Mouse (Mus musculus): ENCODE data around the gene Fahd1.
A peak's percentile ranks its signal among the peaks of the same experiment; 100 is the strongest.

The Fahd1 gene

DNA sequence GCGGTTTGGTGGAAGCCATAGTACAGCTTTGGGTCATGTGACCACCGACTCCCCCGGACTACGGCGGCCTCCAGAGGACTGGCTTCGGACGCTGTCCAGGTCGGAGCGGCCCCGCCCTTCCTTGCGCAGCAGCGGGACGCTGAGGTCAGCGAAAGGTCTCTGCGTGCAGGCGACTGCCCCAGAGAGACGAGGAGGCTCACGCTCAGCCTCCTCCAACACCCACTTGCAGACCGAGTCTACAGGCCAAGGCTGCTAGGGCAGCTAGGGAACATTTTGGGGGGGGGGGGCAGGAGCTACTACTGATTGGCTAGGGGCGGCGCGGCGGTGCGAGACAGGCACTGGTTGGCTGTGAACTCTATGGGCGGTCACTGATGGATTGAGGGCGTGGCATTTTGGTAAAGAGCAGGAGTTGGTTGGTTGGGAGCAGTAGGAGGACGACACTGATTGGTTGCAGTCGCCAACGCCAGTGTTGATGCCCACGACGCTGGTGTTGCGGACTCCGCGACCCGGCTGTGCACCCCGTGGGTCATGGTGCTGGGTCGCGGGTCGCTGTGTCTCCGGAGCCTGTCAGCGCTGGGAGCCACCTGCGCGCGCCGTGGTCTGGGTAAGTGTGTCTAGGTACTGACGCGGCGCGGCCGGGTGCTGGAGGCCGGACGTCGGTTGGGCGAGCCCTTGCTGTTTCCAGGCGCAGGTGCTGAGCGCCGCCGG is at the start of gene Fahd1:
TSS of gene Fahd1 (minus strand) at position 300 of the 708 bp plus-strand sequence.
- DNase-seq, result peak; percentile 98

DNA sequence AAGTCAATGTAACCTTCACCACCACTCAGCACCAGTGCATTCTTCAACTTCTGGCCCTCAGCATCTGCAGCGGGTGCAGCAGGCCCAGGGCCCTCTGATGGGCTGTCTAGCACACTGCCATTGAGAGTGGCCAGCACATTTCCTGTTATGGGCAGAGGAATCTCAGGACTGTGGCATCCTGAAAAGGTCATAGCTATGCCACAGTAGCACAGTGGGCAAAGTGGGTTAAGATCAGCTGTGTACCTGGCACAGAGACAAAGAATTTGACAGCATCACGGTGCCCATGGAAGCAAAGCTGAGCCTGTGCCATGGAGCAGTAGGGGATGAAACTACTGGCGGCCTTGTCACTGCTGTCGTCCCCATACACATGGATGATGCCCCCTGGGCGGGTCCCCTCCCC is 49.0 kb upstream of the Fahd1 start:
- DNase-seq, result peak; percentile 41

DNA sequence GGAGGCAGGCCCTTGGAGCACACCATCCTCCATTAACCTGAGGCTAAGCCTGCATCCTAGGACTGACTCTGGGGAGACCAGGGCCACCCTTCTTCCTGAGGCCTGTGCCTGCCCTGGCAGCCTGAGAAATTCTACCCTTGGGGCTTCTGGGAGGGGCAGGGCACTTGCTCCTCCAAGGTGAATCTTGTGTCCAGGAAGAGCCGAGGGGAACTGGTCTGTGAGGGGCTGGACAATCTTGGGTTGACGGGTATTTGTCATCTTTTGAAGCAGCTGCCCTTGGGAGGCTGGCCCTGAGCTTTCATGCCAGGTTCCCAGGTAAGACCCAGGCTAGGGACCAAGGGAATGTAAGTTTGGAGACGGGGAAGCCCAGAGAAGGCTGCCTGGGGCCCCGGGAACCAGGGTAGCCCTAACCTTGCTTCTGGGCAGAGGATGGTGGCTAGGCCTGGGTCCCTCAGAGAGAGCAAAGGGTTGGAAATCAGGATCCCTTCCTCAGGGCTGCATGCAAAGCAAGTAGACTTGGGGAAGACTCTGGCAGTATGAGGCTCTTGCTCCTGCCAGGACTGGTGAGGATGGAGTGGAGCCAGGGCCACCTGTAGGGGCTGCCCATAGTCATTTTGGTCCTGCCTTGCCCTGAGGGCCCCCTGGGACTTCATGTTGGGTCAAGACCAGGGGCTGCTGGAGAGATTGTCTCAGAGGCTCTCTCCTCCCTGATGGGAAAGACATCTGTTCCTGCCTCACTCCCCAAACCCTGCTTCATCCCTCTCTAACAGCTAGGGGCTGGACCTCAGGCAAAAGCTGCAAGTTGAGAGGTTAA is 48.1 kb upstream of the Fahd1 start:
- DNase-seq, result peak; percentile 55

DNA sequence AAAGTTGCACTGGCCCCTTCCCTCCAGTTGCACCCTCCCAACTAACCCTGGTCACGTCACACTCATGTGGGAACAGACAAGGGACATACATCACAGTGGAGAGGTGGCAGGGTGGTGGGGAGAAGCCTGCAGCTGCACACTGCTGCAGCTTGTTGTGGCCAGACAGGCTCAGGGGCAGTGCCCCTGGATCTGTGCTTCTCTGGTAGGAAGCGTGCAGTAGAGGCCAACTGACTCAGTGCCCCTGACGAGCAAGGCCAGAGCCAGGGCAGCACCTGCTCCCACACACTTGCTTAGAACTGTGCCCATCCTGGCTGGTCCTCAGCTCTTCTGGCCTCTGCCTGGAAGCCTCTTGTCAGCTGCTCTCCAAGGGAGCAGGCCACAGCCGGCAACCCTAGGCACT is 47.4 kb upstream of the Fahd1 start:
- peak; percentile 34 for DNase-seq

DNA sequence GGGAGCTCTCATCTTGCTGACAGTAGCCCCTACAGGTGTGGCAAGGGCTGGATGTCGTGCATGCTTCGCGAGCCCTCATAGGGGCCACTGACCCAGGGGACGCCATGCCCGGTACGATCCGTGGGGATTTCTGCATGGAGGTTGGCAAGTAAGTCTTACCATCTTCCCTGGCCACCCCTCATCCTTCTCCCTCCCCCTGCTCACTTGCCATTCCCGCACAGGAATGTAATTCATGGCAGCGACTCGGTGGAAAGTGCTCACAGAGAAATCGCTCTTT is 46.8 kb upstream of the Fahd1 start:
- peak; percentile 48 for DNase-seq

DNA sequence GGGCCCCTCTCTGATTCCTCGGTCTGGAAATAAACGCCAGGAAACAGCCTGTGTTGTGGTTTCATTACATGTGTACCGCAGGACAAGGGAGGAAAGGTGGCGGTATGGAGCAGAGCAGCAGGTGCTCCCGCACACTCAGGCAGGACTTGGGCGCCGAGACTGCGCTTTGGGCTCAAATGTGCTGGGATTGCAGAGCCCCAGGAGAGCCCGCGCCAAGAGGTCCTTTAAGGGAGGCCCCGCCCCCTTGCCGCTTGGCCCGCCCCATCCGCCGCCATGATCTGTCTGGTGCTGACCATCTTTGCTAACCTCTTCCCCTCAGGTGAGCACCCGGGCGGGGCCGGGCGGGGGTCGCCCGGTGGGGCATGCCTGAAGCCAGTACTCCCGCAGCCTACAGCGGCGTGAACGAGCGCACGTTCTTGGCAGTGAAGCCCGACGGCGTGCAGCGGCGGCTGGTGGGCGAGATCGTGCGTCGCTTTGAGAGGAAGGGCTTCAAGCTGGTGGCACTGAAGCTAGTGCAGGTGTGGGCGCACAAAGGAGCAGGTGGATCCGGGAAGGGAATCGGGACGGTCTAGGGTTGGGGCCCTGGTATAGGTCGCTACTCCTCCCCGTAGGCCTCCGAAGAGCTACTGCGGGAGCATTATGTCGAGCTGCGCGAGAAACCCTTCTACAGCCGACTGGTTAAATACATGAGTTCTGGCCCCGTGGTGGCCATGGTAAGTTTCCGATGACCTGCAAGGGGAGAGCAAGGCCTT is 46.3 kb upstream of the Fahd1 start, which contains the start of gene Nme3:
TSS of gene Nme3 (plus strand) at position 260 of the 752 bp plus-strand sequence.
- DNase-seq, result peak; percentile 78

DNA sequence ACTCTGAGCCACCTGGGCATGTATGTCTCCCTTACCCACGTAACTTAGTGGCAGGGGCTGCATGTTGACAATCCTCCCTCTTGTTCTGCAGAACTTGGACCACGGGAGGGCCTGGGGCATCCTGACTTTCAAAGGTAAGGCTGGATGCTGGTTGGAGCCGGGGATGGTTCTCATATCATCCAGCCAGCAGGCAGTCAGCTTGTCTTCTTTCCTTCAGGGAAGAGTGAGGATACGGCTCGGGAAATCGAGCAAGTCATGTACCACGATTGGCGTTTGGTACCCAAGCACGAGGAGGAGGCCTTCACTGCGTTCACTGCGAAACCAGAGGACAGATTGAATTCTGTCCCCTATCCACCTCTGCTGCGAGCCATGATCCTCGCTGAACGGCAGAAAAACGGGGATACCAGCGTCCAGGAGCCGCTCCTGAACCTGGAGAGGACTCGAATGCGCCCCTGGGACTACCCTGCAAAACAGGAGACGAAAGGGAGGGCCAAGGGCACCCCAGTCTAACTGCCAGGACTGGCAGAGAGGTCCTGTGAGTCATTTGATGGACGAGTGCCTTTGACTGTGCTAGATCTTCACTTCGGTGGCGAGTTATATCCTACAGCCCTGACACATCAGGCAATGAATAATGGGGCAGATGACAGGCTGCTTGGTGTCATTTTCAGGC is 45.5 kb upstream of the Fahd1 start:
- no peak for DNase-seq

DNA sequence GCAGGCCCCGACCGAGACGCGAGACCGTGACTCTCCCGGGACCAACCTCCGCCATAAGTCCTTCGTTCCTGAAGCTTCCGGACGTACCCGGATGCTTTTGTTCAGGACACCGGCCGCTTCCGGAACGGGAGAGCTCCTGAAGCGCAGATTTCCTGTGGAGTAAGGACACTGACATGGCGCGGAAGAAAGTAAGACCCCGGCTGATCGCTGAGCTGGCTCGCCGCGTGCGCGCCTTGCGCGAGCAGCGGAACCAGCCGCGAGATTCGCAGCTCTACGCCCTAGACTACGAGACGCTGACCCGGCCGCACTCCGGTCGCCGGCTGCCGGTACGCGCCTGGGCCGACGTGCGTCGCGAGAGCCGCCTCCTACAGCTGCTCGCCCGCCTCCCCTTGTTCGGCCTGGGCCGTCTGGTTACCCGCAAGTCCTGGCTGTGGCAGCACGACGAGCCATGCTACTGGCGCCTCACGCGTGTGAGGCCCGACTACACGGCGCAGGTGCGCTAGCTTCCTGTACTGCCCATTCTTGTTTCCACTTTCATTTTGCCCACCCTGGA is 44.9 kb upstream of the Fahd1 start, which contains the start of the genes Eme2 and Mrps34:
TSS of gene Eme2 (minus strand) at position 93 of the 553 bp plus-strand sequence.
TSS of gene Mrps34 (plus strand) at position 122 of the 553 bp plus-strand sequence.
- DNase-seq, result peak; percentile 82

DNA sequence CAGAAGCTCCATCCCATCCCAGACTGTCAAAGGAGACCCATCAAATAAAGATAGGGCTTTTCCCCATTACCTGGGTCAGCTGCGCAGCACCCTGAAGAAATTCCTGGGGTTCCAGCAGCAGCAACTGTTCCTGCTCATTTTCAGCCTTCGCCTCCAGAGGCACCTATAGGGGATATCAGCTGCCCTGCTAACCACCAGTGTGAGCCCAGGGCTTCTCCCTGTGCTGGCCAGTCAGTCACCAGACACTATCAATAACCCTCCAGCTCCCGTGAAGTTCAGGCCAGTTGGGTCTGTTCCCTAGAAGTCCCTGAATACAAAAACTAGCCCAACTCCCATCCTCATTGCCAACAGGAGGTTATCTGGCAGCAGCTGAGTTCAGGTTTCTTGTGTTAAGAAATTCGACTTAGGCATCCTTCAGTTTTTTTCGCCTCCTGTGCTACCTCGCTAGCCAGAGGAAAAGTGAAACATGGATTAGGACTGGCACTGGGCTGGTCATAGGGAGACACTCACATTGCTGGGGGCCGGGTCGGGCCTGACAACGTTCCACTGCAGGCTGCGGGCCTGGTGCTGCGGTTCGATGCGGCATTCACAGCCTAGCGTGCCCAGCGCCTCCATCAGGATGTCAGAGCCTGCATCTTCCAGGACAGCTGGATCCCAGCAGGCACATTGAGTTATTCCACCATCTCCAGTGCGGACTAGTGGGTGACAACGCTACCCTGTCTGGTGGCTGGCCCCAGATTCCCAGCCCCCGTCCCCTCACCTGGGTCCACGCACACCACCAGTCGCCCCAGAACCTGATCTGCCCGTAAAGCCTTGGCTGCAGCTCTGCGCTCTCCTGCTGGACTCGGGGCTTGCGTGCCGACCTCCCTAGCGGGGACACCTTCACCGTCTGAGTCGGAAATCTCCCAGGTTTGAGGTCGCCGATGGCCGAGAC is 44.2 kb upstream of the Fahd1 start:
- no peak for DNase-seq

DNA sequence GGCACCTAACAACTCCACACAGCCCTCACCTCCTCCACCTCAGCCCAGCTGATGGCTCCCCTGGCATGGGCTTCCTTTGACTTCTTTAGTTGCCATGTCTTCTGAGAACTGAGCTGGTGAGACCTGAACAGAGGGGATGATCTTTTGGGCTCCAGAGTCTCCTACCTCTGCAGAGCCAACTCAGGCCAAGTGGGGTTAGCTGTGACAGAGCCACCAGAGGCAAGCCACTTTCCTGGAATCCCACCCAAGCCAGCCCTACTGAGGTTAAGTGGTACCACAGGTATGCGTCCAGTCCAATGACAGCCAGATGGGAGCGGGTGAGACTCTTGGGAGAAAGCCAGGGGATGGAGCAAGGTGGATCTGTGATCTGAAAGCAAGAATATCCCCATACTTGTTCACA is 43.1 kb upstream of the Fahd1 start:
- peak; percentile 52 for DNase-seq

DNA sequence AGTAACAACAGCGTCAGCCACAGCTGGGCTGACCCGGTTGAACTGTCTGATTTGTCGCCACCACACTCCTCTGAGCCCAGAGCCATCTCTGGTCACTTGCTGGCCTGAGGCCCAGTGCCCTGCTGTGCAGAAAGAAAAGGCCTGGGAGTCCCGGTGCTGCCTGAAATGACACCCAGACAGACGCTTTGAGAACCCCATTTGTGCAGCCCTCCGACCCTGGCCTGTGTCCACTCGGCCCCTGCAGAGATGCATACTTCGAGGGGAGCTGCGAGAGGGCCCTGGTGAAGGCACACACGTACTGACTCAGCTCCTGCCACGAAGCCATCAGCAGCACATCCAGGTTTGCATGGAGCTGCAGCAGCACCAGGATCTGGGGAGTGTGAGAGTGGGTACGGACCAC is 42.6 kb upstream of the Fahd1 start:
- DNase-seq, result peak; percentile 64

DNA sequence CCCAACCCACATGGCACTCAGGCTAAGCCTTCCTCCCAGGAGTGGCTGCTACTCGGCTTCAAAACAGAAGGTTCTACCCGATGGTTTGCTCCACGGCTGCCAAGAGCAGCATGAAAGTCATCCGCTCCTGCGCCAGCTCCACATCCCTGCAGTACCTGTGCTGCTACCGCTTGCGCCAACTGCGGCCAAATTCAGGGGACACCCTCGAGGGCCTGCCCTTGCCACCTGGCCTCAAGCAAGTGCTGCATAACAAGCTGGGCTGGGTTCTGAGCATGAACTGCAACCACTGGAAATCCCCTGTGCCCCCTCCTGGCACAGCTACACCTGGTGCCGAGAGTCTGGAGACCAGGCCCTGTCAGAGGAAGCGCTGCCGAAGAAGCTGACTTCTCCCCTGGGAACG is 41.2 kb upstream of the Fahd1 start:
- DNase-seq, result peak; percentile 87

DNA sequence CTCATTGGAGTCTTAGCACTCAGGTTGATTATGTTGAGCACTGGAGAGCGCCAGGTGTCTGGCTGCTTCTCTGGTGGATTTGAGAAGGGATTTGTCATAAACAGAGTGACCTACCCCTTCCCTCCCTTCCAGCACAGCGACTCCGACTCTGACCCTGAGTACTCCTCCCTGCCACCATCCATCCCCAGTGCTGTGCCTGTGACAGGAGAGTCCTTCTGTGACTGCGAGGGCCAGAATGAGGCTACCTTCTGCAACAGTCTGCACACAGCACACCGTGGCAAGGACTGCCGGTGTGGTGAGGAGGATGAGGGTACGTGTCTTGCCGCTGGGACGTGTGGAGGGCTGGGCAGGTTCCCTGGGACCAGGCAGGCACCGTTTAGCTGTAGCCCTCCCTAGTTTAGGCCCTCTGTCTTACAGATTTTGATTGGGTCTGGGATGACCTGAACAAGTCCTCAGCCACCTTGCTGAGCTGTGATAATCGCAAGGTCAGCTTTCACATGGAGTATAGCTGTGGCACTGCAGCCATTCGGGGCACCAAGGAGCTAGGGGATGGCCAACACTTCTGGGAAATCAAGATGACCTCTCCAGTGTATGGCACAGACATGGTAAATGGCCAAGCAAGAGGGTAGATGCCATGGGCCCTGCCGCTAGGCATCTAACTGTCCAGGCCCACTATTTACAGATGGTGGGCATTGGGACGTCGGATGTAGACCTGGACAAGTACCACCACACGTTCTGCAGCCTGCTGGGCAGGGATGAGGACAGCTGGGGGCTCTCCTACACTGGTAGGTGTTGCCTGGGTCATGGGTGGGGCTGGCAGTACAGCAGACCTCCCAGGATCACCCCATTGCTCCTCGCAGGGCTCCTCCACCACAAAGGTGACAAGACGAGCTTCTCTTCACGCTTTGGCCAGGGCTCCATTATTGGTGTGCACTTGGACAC is 40.3 kb upstream of the Fahd1 start:
- DNase-seq, result peak; percentile 62

DNA sequence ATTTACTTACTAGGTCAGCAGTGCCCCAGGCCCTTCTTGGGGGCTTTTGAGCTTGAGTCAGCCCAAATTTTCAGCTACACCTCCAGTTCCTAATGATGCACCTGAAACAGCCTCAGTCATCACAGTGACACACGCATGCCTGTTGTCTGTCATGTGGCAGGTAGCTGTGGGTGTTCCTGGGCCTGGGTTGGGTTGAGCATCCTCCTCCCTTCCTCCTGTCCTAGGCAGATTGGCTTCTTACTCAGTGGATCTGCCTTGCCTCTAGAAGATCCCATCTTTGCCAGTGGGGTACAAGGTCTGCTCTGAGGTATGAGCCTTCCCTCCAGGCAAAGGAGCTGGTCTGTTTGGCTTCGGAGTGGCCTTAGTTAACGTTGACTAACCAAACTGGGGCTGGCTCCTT is 38.7 kb upstream of the Fahd1 start:
- DNase-seq, result peak; percentile 25

DNA sequence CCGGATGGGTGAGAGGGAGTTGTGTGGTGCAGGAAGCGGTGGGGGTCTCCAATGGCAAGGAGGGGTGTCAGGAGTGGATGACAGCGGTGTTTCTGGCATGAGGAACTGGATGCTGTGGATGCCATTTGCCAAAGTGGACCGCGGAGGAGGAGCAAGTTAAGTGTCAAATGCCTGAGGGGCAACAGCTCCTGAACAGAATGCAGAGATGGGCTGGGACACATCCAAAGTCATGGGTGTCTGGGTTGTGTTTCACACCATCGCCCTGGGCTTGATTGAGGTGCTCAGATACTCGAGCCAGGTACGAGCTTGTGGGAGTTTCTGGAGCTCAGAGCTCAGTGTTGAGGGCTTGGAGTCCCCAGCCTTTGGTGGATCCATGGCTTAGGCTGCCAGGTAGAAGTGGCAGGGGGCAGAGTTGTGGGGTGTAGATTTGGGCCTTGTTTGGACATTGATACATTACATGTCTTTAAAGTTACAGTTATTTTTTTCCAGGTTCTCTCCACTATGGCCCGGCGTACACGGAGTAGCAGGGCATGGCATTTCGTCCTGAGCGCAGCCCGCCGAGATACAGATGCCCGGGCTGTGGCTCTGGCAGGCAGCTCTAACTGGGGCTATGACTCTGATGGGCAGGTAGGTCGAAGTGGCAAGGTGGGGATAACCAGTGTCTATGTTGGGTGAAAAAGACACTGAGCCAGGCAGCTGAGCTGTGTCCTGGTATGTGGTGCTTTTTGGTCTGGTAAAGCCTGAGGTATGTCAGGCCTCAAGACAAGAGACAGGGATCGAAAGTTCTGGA is 37.3 kb upstream of the Fahd1 start:
- peak; percentile 68 for DNase-seq

DNA sequence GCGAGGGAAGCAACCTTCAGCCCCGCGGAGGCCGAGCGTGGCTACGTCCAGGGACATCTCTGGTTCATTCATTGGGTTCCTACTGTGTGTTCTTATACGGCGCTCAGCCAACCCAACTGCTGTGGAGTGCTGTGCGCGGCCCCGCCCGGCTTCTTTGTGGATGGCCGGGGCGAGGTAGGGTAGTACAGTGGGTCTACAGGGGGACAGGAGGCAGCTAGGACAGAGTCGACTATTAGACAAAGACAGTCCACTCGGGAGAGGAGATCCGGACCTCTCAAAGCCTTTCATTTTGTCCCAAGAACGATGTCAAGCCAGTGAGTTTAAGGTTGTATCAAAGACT is 36.7 kb upstream of the Fahd1 start:
- DNase-seq, result no peak

DNA sequence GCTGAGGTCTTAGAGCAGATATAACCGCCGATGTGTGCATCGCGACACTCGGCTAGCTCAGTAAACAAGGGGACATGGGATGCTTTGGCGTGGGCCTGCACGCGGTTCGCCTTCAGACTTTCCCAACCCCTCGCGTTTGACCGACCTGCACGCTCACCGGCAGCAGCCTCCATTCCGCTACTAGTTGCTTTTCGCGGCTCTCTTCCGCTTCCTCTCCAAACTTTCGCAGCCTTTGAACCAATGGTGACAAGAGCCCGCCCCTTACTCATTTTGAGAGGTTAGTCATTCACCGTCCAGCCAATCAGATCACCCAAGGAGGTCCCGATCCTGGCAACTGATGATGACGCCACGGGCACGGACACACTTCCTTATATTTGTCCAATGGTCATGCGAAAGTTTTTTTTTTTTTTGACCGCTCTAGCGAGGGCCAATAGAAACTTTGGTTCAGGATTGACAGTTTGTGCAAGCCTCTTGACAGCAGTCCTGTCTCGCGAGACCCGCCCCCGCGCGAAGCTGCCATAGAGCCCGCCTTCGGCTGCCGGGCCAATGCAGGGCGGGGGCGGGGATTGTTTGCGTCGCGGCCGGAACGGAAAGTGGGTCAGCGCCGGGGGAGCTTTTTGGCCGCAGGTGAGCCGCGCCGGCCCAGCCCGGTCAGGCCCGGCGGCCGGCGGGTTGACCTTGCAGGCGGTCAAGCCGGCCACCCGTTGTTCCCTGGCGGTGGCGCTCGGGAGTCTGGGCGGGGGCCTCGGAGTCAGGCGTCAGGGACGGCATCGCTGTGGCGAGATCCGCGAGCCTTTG is 36.2 kb upstream of the Fahd1 start, which contains the start of the genes Nubp2 and Spsb3:
TSS of gene Nubp2 (minus strand) at position 216 of the 798 bp plus-strand sequence.
TSS of gene Spsb3 (plus strand) at position 510 of the 798 bp plus-strand sequence.
- DNase-seq, result peak; percentile 99

DNA sequence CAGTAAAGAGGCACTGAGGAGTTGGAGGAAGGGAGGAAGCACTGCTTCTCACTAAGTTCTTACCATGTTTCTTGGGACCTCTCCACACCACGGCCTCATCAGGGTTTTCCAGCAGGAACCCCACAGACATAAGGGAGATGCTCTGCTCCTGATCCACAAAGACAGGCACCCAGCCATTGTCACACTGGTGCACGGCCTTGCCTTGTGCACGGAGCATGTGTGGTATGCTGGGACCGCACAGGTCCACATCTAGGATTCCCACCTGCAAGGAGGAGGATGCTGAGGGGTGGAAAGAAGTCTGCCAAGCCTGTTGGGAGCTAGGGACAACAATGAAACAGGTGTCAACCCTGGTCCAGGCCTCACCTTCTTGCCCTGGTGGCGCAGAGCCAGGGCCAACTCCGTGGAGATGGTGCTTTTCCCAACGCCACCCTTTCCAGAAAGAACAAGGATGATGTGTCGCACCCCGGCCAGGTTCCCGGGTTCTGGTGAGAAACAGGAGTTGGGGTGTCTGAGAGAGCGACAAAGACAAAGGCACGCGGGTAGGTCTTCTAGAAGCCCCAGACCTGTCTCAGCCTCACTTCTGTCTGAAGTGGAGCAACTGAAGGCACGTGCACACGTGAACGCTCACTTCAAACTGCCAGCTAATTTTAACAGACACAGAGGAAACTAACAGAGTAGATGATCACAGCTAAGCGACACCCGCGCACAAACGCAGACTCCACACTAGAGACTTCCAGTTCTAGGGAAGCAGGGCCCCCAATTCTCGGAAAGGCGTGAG is 35.4 kb upstream of the Fahd1 start:
- peak; percentile 73 for DNase-seq
